Mouse (Mus musculus) hindbrain, embryonic 13.5 days (tissue): ENCODE measurements at regions not wholly inside any gene's neighbourhood (a gene's known extent, or its start where the extent isn't known, plus 50 kb on each side); places are given as distances from the start of the nearest gene placed in this dataset.

Experiments used
- ATAC-seq: fragments of 200-750 bp; cut with Nextera tagmentation; 2 replicates; pipeline ENCODE4 v1.8.0; 2017; ENCODE audit warnings: moderate TSS enrichment; ENCODE audit not compliant: low FRiP score
- H3K27ac ChIP-seq: fragments of 300-500 bp; sonication (generic); 2 replicates; pipeline ENCODE4 v1.5.1; 2015; ENCODE audit warnings: inconsistent platforms, mild to moderate bottlenecking, moderate library complexity
- H3K27me3 ChIP-seq: fragments of 300-500 bp; sonication (generic); 2 replicates; pipeline ENCODE4 v1.6.1; 2015; ENCODE audit warnings: mild to moderate bottlenecking, inconsistent platforms
- H3K36me3 ChIP-seq: fragments of 300-500 bp; sonication (generic); 2 replicates; pipeline ENCODE4 v1.6.1; 2015; ENCODE audit warnings: mild to moderate bottlenecking, inconsistent platforms
- H3K4me1 ChIP-seq: fragments of 300-500 bp; sonication (generic); replicated peaks from 2 replicates; pipeline ENCODE4 v1.6.1; 2015; ENCODE audit warnings: inconsistent platforms
- H3K4me2 ChIP-seq: fragments of 300-500 bp; sonication (generic); 2 replicates; pipeline ENCODE4 v1.6.1; 2015; ENCODE audit warnings: inconsistent platforms, mild to moderate bottlenecking, moderate library complexity
- H3K4me3 ChIP-seq: fragments of 300-500 bp; sonication (generic); 2 replicates; pipeline ENCODE4 v1.5.1; 2015; ENCODE audit warnings: mild to moderate bottlenecking, inconsistent platforms
- H3K9ac ChIP-seq: fragments of 300-500 bp; sonication (generic); 2 replicates; pipeline ENCODE4 v1.6.1; 2015; ENCODE audit warnings: mild to moderate bottlenecking, inconsistent platforms
- H3K9me3 ChIP-seq: fragments of 300-500 bp; sonication (generic); 2 replicates; pipeline ENCODE4 v1.6.1; 2016; ENCODE audit warnings: inconsistent platforms
- WGBS: fragments of 180-500 bp; shearing (Covaris S2); methylation state at CpG from one replicate; pipeline ENCODE4 v1.1.7; 2015; 5-methylcytosine and 5-hydroxymethylcytosine counted together

DNA sequence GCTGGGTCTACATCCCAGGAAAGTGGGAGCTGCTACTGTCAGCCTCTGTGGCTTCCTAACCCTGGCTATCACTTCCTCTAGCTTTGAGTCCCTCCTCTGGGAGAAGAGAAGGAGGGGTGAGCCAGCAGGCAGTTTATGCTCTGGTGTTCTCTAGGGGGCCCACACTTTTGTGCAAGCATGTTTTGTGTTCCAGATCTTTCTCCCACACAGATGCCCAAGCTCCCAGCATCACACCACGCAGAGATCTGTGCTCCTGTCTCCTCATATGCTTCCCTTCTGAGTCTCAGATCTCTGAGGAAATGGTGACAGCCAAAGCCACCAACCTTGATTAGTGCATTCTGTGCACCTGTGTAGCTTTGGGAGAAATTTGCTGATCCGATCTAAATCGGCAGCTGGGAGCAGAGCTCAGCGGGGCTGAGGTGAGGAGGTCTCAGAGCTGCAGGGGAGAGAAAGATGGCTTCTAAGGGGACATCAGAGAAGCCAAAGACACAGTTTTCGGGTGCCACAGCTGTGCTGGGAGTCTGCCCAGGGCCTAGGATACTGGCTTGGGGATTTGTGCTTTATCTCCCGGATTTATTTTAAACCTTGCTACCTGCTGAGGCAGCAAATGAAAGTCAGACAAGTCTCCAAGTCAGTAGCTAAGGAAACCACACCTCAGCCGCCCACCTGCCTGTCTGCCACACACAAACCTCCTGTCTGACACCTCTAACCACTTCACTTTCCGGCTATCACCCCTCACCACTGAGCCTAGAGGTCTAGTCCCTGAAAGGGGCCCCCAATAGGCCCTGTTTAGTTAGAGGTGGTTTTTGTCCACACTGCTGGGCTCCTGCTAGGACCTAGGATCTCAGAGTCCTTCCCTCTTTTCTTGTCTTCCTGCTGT, 185.4 kb upstream of the Tle3 start:
- WGBS, result 66% methylated on average over 8 of the region's 8 CpGs
- peaks cover 19% of the 10 kb centered on the region for H3K4me1 ChIP-seq
- H3K9ac ChIP-seq, result no peak overlapping the region

DNA sequence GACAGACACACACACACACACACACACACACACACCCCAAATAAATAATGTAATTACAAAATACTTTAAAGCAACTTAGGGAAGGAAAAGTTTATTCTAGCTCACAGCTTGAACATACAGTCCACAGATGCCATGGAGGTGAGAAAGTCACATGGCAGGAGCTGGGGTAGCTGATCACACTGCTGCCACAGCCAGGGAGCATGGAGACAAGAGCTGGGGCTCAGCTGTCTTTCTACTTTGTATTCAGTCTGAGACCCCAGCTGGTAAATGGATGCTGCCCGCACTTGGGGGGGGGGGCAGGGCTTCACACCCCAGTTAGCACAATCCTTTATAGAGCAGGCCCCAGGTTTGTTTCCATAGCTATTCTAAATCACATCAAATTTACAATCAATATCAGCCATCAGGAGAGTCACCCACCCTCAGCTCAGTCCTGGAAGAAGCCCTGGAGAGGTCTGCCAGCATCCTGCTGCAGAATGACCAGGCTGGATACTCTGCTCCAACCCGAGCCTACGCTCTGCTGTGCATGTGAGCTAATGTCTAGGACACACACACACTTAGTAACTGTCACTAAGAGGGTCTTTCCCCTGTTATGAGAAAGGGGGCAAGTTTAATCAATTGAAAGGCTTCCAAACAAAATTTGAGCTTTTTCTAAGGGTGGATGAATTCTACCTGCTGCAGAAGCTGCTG, 184.3 kb upstream of the Tle3 start:
- no peaks in the 10 kb centered on the region; the same call in 1 of the 2 replicates for H3K27me3 ChIP-seq
- H3K9ac ChIP-seq, result 0 out of 2 replicates have a peak overlapping the region, but pooled peaks have one; percentile 35
- no peaks in the 10 kb centered on the region for H3K36me3 ChIP-seq
- no peak overlapping the region for H3K4me2 ChIP-seq
- peak overlapping the region; percentile 35; the same call in 1 of the 2 replicates for H3K27ac ChIP-seq
- 35% methylated on average over 3 of the region's 3 CpGs for WGBS
- H3K4me1 ChIP-seq, result peaks cover 19% of the 10 kb centered on the region
- ATAC-seq, result peak; percentile 74
- peaks cover 6% of the 10 kb centered on the region; the same call in 1 of the 2 replicates for H3K9me3 ChIP-seq
- no peak overlapping the region for H3K4me3 ChIP-seq

More for the DNA sequence above, 185.4 kb upstream of the Tle3 start:
- H3K36me3 ChIP-seq, result no peaks in the 10 kb centered on the region
- H3K4me3 ChIP-seq, result no peak overlapping the region
- no peak for ATAC-seq
- no peak overlapping the region for H3K27ac ChIP-seq
- H3K27me3 ChIP-seq, result no peaks in the 10 kb centered on the region; the same call in 1 of the 2 replicates
- peaks cover 6% of the 10 kb centered on the region; the same call in 1 of the 2 replicates for H3K9me3 ChIP-seq
- H3K4me2 ChIP-seq, result no peak overlapping the region

DNA sequence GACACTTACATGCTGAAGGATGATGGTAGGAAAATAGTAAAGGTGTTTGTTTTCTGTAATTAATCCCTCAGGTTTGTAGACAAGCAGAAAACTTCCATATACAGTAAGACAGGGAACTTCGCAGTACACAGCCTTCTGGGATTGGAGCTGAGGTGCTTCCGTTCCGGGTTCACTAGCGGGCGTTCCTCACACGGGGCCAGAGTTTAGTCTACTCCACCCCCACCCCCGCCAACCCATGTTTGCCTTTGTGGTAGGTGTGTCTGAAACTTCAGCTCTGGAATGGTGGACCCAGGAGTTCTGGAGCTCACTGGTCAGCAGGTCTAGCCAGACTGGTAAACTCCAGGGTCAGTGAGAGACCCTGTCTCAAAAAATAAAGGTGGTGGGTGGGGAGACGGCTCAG, 182.9 kb upstream of the Tle3 start:
- Histone ChIP-seq H3K36me3 (no peaks in the 10 kb centered on the region), H3K27ac (no peak overlapping the region), H3K27me3 (no peaks in the 10 kb centered on the region), H3K4me3 (no peak overlapping the region), H3K9me3 (peaks cover 6% of the 10 kb centered on the region; the same call in 1 of the 2 replicates), H3K9ac (no peak overlapping the region), H3K4me1 (peaks cover 19% of the 10 kb centered on the region), H3K4me2 (no peak overlapping the region)
- WGBS, result 97% methylated on average over 8 of the region's 8 CpGs
- ATAC-seq, result no peak

DNA sequence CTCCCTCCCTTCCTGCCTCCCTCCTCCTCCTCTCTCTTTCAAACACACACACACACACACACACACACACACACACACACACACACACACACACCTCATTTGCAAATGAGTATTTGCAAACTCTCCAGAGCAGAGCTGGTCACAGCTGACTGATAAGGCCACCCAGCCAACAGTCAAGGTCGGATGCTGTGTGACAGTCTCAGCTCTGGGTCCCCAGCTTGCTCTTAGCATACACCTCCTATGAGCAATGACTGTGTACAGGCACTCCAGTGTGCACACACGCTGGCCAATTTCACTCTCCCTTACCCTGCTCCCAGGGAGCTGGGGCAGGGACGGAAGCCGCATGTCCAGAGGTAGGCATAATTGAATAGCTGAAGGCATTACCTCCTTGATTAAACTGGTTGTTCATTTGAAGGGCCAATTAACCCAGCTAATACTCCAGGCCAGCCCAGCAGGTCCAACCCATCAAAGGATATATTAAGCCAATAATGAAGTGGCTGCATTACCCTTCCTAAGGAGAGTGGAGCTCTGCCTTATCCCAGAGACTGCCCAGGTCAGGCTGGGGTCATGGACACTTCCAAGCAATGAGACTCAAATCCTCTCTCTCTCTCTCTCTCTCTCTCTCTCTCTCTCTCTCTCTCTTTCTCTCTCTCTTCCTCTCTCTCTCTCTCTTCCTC, 173.0 kb upstream of the Tle3 start:
- Histone ChIP-seq H3K9ac (no peak overlapping the region), H3K36me3 (no peaks in the 10 kb centered on the region), H3K9me3 (no peaks in the 10 kb centered on the region), H3K4me3 (no peak overlapping the region), H3K4me1 (peaks cover 41% of the 10 kb centered on the region), H3K27me3 (peaks cover 4% of the 10 kb centered on the region), H3K27ac (peak overlapping the region; percentile 60; the same call in 1 of the 2 replicates), H3K4me2 (no peak overlapping the region)
- ATAC-seq, result peak; percentile 71; the same call in 1 of the 2 replicates
- WGBS, result 27% methylated on average over 4 of the region's 4 CpGs

DNA sequence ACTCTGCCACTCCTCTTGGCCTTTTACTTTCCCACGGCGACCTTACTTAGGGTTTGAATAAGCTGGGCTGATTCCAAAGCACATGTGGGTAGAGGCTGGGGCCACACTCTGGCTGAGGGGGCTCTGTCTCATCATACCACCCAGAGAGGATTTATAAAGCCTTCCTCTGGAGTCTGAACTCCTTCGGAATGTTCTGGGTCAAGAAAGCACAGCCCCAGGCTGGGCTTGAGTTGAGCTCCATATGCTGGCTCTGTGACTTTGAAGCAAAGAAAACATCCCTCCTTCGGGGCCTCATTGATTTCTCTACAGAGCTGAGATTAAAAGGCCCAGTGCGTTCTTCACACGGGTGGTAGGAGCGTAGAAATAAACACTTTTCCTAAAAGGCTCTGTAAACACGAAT, 172.3 kb upstream of the Tle3 start:
- Histone ChIP-seq H3K27ac (0 out of 2 replicates have a peak overlapping the region, but pooled peaks have one; percentile 0), H3K9me3 (no peaks in the 10 kb centered on the region), H3K9ac (no peak overlapping the region), H3K4me2 (no peak overlapping the region), H3K36me3 (no peaks in the 10 kb centered on the region), H3K4me1 (peaks cover 40% of the 10 kb centered on the region), H3K27me3 (peaks cover 8% of the 10 kb centered on the region), H3K4me3 (no peak overlapping the region)
- ATAC-seq, result no peak
- WGBS, result 57% methylated on average over 8 of the region's 8 CpGs

DNA sequence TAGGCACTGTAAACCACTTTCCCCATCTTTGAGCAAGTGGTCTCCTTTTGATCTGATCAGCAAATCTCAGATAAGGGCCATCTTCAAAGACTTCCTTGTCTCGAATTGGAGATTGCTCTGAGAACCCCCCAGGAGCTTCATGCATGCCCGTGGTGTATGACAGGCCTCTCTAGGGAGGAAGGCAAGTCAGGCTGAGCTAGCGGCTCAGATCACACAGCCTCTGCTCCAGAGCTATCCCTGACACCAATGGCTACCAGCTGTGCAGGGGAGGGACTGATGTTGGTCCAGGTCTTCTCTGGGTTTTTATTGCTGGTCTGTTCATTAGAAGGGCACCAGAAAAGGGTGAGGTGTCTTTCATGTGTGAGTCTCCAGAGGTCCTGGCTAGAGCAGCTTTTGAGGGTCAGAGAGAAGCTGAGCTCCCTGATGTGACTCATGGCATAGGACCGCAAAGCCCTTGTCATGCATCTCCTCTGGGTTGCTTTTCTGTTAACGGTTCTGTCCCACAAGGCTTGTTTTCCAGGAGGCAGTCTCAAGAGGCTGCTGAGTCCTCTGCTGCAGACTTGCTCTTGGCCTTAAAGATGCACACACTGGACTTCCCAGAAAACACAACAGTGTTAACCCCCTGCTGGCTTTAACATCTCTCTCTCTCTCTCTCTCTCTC, 171.7 kb upstream of the Tle3 start:
- no peak for ATAC-seq
- peaks cover 10% of the 10 kb centered on the region for H3K27me3 ChIP-seq
- no peak overlapping the region for H3K9ac ChIP-seq
- H3K4me3 ChIP-seq, result no peak overlapping the region
- WGBS, result 24% methylated on average over 5 of the region's 5 CpGs
- peaks cover 42% of the 10 kb centered on the region for H3K4me1 ChIP-seq
- no peak overlapping the region for H3K4me2 ChIP-seq
- no peaks in the 10 kb centered on the region for H3K36me3 ChIP-seq
- H3K9me3 ChIP-seq, result no peaks in the 10 kb centered on the region
- 0 out of 2 replicates have a peak overlapping the region, but pooled peaks have one; percentile 0 for H3K27ac ChIP-seq

GRCm38 (mm10) chr9:61205049-61205448, 167.1 kb upstream of the Tle3 start:
- no peaks in the 10 kb centered on the region for H3K9me3 ChIP-seq
- H3K4me1 ChIP-seq, result peaks cover 40% of the 10 kb centered on the region
- no peaks in the 10 kb centered on the region for H3K36me3 ChIP-seq
- 68% methylated on average over 8 of the region's 8 CpGs for WGBS
- H3K27ac ChIP-seq, result peak overlapping the region; percentile 30; the same call in 1 of the 2 replicates
- no peak overlapping the region for H3K9ac ChIP-seq
- H3K4me3 ChIP-seq, result no peak overlapping the region
- H3K4me2 ChIP-seq, result no peak overlapping the region
- ATAC-seq, result no peak
- H3K27me3 ChIP-seq, result peaks cover 10% of the 10 kb centered on the region

- Histone ChIP-seq H3K9ac (no peak overlapping the region), H3K4me3 (no peak overlapping the region), H3K4me2 (no peak overlapping the region), H3K27me3 (peaks cover 8% of the 10 kb centered on the region), H3K36me3 (no peaks in the 10 kb centered on the region), H3K9me3 (no peaks in the 10 kb centered on the region), H3K4me1 (peaks cover 26% of the 10 kb centered on the region), H3K27ac (peak overlapping the region; percentile 46)
- 36% methylated on average over 13 of the region's 13 CpGs for WGBS
- ATAC-seq, result peak; percentile 85
Measured at GRCm38 (mm10) chr9:61206725-61207365, 165.3 kb upstream of the Tle3 start.

GRCm38 (mm10) chr9:61207423-61208150, 164.6 kb upstream of the Tle3 start:
- H3K4me3 ChIP-seq, result no peak overlapping the region
- no peaks in the 10 kb centered on the region for H3K9me3 ChIP-seq
- no peak overlapping the region for H3K9ac ChIP-seq
- no peak for ATAC-seq
- H3K27ac ChIP-seq, result no peak overlapping the region
- H3K36me3 ChIP-seq, result no peaks in the 10 kb centered on the region
- peaks cover 8% of the 10 kb centered on the region for H3K27me3 ChIP-seq
- H3K4me2 ChIP-seq, result no peak overlapping the region
- H3K4me1 ChIP-seq, result peaks cover 20% of the 10 kb centered on the region
- WGBS, result 89% methylated on average over 13 of the region's 13 CpGs

GRCm38 (mm10) chr9:61211627-61212026, 160.5 kb upstream of the Tle3 start:
- H3K27me3 ChIP-seq, result 0 out of 2 replicates have a peak, but pooled peaks cover 2% of the 10 kb centered on the region
- no peaks in the 10 kb centered on the region for H3K36me3 ChIP-seq
- no peak overlapping the region for H3K4me3 ChIP-seq
- H3K4me2 ChIP-seq, result no peak overlapping the region
- ATAC-seq, result no peak
- peaks cover 25% of the 10 kb centered on the region for H3K4me1 ChIP-seq
- H3K9me3 ChIP-seq, result no peaks in the 10 kb centered on the region
- H3K9ac ChIP-seq, result no peak overlapping the region
- H3K27ac ChIP-seq, result no peak overlapping the region
- 62% methylated on average over 4 of the region's 4 CpGs for WGBS

DNA sequence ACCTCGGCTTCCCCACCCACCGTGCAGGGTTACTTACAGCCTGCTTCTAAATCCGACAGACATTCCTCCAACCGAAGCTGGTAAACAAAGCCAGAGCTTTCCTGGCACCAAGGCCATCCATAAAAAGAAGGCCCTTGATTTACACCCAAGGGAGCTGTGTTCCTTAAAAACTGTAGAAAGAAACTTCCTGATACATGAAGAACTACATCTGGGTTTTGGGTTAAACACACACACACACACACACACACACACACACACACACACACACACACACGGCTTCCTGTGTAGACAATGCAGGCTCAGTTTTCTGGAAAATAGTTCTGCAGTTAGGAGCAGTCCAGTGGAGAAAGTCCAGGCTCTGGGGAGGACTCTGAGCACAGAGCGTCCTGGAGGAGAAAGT, 157.2 kb upstream of the Tle3 start:
- no peak for ATAC-seq
- Histone ChIP-seq H3K9me3 (no peaks in the 10 kb centered on the region), H3K36me3 (no peaks in the 10 kb centered on the region), H3K9ac (no peak overlapping the region), H3K4me3 (no peak overlapping the region), H3K4me2 (no peak overlapping the region), H3K4me1 (peaks cover 34% of the 10 kb centered on the region), H3K27ac (no peak overlapping the region), H3K27me3 (peaks cover 18% of the 10 kb centered on the region)
- 71% methylated on average over 6 of the region's 6 CpGs for WGBS
